Mouse (Mus musculus): ENCODE measurements around the gene Rbm8a2. TPM values are rescaled to one million over a fixed set of nuclear protein-coding genes. Genes with fewer than 3 reads are reported as not detected.

The Rbm8a2 gene
- total RNA-seq, 2 experiments from 2014 or later = not detected

DNA sequence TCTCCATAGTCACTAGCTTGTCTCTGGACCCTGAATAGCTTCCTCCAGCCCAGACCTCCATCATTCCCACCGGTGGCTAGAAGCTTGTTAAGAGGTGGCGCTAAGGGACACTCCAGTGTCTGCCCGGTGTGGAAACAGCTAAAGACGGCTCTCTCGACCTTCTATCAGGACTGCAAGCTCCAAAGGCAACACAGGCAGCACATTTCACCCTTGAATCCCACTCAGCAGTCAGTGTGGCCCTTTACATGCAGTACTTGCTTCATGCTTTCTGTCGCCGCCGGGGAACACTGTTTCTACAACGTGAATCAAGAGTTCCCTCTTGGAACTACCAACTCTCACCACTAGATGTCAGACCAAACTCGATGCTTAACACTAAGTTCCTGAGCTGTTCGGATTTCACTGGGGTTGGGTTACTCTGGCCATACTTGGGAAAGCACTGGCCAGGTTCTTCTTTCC is 42.6 kb downstream of the Rbm8a2 start:
- no peak for DNase-seq (ENCODE audit: low spot score)
- intact Hi-C loops (cut with DNase I) = loop anchor here (1.0 to 10.0 kb wide), 3 partner anchors 286 to 928 kb away; no protein-coding TSS in a partner anchor

DNA sequence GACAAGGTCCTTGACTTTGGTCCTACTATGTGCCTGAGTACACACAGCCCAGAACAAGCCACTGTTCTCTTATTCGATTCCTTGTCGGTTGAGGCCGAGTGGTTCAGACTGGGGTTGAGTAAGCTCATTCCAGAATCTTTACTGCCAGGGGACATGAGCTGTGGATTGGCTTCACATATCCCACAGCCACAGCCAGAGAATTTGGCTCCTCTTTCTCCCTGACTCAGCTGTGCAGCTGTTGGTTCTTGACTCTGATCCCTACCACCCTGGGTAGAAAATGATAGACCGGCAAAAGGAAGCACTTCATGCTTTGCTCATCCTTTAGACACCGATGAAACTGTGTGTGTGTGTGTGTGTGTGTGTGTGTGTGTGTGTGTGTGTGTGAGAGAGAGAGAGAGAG is 47.5 kb downstream of the Rbm8a2 start:
- intact Hi-C loops (cut with DNase I) = loop anchor here (10.0 kb wide), 1 partner anchor 933 kb away; no protein-coding TSS in a partner anchor
- no peak for DNase-seq (ENCODE audit: low spot score)

Other genes with a start within 250 kb of the Rbm8a2 start
- under 1 TPM; 0.18 to 0.22 TPM for gene Exo1, start 98.5 kb downstream of the Rbm8a2 start, total RNA-seq (2021)
- gene Gm38100, start 58.8 kb downstream of the Rbm8a2 start, total RNA-seq (2021) = not detected